Mouse (Mus musculus): ENCODE measurements around the gene Olfr1012. TPM values are rescaled to one million over a fixed set of nuclear protein-coding genes. Genes with fewer than 3 reads are reported as not detected.

The Olfr1012 gene
- not detected in 2 replicates for polyA plus RNA-seq (2014; fragmentation: Nextera tagmentation; extraction: Ambion mirVana)

- Histone ChIP-seq H3K4me2 (ENCODE audit: low read depth, low read length, severe bottlenecking) (no peak within 1 kb of the TSS), H3K9ac (ENCODE audit: low read length) (no peak within 1 kb of the TSS), H3K27ac (ENCODE audit: low read depth, low read length) (no peak within 1 kb of the TSS), H3K4me3 (ENCODE audit: low read depth, low read length) (no peak within 1 kb of the TSS), H3K27me3 (ENCODE audit: control insufficient read depth, insufficient read depth, low read length) (no peaks in the 10 kb centered on the region), H3K36me3 (ENCODE audit: control insufficient read depth, insufficient read depth, low read length) (no peaks in the 10 kb centered on the region), H3K9me3 (ENCODE audit: control insufficient read depth, low read length) (no peaks in the 10 kb centered on the region), H3K4me1 (replicated peaks; ENCODE audit: control insufficient read depth, insufficient read depth, low read length) (no peaks in the 10 kb centered on the region)
- ATAC-seq (replicated peaks; ENCODE audit: low FRiP score): no peak
- 89% methylated on average over 1 of the region's 1 CpGs for WGBS
- no peak for DNase-seq (ENCODE audit: low spot score)
Observed at GRCm38 (mm10) chr2:85762666-85763065, at the start of gene Olfr1012. TSS of gene Olfr1012 (minus strand) at chr2:85762766.

GRCm38 (mm10) chr2:85804501-85804900 is 41.9 kb upstream of the Olfr1012 start:
- no peak overlapping the region for H3K4me2 ChIP-seq (ENCODE audit: low read depth, low read length, severe bottlenecking)
- ATAC-seq (replicated peaks; ENCODE audit: low FRiP score) (no peak), DNase-seq (ENCODE audit: low spot score) (no peak)
- WGBS: 82% methylated on average over 4 of the region's 4 CpGs
- no peaks in the 10 kb centered on the region for H3K36me3 ChIP-seq (ENCODE audit: control insufficient read depth, insufficient read depth, low read length)
- no peak overlapping the region for H3K4me3 ChIP-seq (ENCODE audit: low read depth, low read length)
- H3K9ac ChIP-seq (ENCODE audit: low read length): no peak overlapping the region
- H3K27me3 ChIP-seq (ENCODE audit: control insufficient read depth, insufficient read depth, low read length): no peaks in the 10 kb centered on the region
- H3K27ac ChIP-seq (ENCODE audit: low read depth, low read length): no peak overlapping the region
- no peaks in the 10 kb centered on the region for H3K9me3 ChIP-seq (ENCODE audit: control insufficient read depth, low read length)
- H3K4me1 ChIP-seq (replicated peaks; ENCODE audit: control insufficient read depth, insufficient read depth, low read length): no peaks in the 10 kb centered on the region

- no peak for DNase-seq (ENCODE audit: low spot score)
- ATAC-seq (replicated peaks; ENCODE audit: low FRiP score): no peak
- no peak within 1 kb of the TSS for H3K4me2 ChIP-seq (ENCODE audit: low read depth, low read length, severe bottlenecking)
- no peaks in the 10 kb centered on the region for H3K36me3 ChIP-seq (ENCODE audit: control insufficient read depth, insufficient read depth, low read length)
- H3K27ac ChIP-seq (ENCODE audit: low read depth, low read length): no peak within 1 kb of the TSS
- no peak within 1 kb of the TSS for H3K4me3 ChIP-seq (ENCODE audit: low read depth, low read length)
- H3K9me3 ChIP-seq (ENCODE audit: control insufficient read depth, low read length): no peaks in the 10 kb centered on the region
- no peaks in the 10 kb centered on the region for H3K4me1 ChIP-seq (replicated peaks; ENCODE audit: control insufficient read depth, insufficient read depth, low read length)
- H3K9ac ChIP-seq (ENCODE audit: low read length): no peak within 1 kb of the TSS
- H3K27me3 ChIP-seq (ENCODE audit: control insufficient read depth, insufficient read depth, low read length): no peaks in the 10 kb centered on the region
- 94% methylated on average over 2 of the region's 2 CpGs for WGBS
Observed at GRCm38 (mm10) chr2:85802444-85802843, 39.9 kb upstream of the Olfr1012 start, which contains the start of gene Olfr1016. TSS of gene Olfr1016 (minus strand) at chr2:85802544.

GRCm38 (mm10) chr2:85792331-85792730 is 29.8 kb upstream of the Olfr1012 start:
- Histone ChIP-seq H3K4me3 (ENCODE audit: low read depth, low read length) (no peak overlapping the region), H3K4me1 (replicated peaks; ENCODE audit: control insufficient read depth, insufficient read depth, low read length) (no peaks in the 10 kb centered on the region), H3K27me3 (ENCODE audit: control insufficient read depth, insufficient read depth, low read length) (no peaks in the 10 kb centered on the region), H3K9me3 (ENCODE audit: control insufficient read depth, low read length) (no peaks in the 10 kb centered on the region), H3K36me3 (ENCODE audit: control insufficient read depth, insufficient read depth, low read length) (no peaks in the 10 kb centered on the region), H3K4me2 (ENCODE audit: low read depth, low read length, severe bottlenecking) (no peak overlapping the region), H3K9ac (ENCODE audit: low read length) (no peak overlapping the region), H3K27ac (ENCODE audit: low read depth, low read length) (no peak overlapping the region)
- ATAC-seq (replicated peaks; ENCODE audit: low FRiP score) (0 out of 2 replicates have a peak, but pooled peaks have one; percentile 44), DNase-seq (ENCODE audit: low spot score) (no peak)
- WGBS: 17% methylated on average over 2 of the region's 2 CpGs

- H3K27ac ChIP-seq (ENCODE audit: low read depth, low read length): no peak within 1 kb of the TSS
- H3K4me3 ChIP-seq (ENCODE audit: low read depth, low read length): no peak within 1 kb of the TSS
- no peaks in the 10 kb centered on the region for H3K9me3 ChIP-seq (ENCODE audit: control insufficient read depth, low read length)
- no peak for ATAC-seq (replicated peaks; ENCODE audit: low FRiP score)
- no peaks in the 10 kb centered on the region for H3K4me1 ChIP-seq (replicated peaks; ENCODE audit: control insufficient read depth, insufficient read depth, low read length)
- no peaks in the 10 kb centered on the region for H3K36me3 ChIP-seq (ENCODE audit: control insufficient read depth, insufficient read depth, low read length)
- no peaks in the 10 kb centered on the region for H3K27me3 ChIP-seq (ENCODE audit: control insufficient read depth, insufficient read depth, low read length)
- no peak within 1 kb of the TSS for H3K9ac ChIP-seq (ENCODE audit: low read length)
- DNase-seq (ENCODE audit: low spot score): no peak
- no peak within 1 kb of the TSS for H3K4me2 ChIP-seq (ENCODE audit: low read depth, low read length, severe bottlenecking)
Observed at GRCm38 (mm10) chr2:85781717-85782116, 19.2 kb upstream of the Olfr1012 start, which contains the start of gene Olfr1015. TSS of gene Olfr1015 (plus strand) at chr2:85782017.

- no peak for ATAC-seq (replicated peaks; ENCODE audit: low FRiP score)
Observed at GRCm38 (mm10) chr2:85772413-85772812, 9.8 kb upstream of the Olfr1012 start, which contains the start of gene Olfr1014. TSS of gene Olfr1014 (plus strand) at chr2:85772713.

GRCm38 (mm10) chr2:85766798-85767197 is 4.2 kb upstream of the Olfr1012 start, which contains the start of gene Olfr1013:
TSS of gene Olfr1013 (plus strand) at chr2:85767098.
- H3K4me3 ChIP-seq (ENCODE audit: low read depth, low read length): no peak within 1 kb of the TSS
- H3K4me2 ChIP-seq (ENCODE audit: low read depth, low read length, severe bottlenecking): no peak within 1 kb of the TSS
- H3K27me3 ChIP-seq (ENCODE audit: control insufficient read depth, insufficient read depth, low read length): no peaks in the 10 kb centered on the region
- H3K9ac ChIP-seq (ENCODE audit: low read length): no peak within 1 kb of the TSS
- no peak for ATAC-seq (replicated peaks; ENCODE audit: low FRiP score)
- H3K27ac ChIP-seq (ENCODE audit: low read depth, low read length): no peak within 1 kb of the TSS
- no peaks in the 10 kb centered on the region for H3K9me3 ChIP-seq (ENCODE audit: control insufficient read depth, low read length)
- DNase-seq (ENCODE audit: low spot score): no peak
- no peaks in the 10 kb centered on the region for H3K36me3 ChIP-seq (ENCODE audit: control insufficient read depth, insufficient read depth, low read length)
- H3K4me1 ChIP-seq (replicated peaks; ENCODE audit: control insufficient read depth, insufficient read depth, low read length): no peaks in the 10 kb centered on the region

More at GRCm38 (mm10) chr2:85772413-85772812, 9.8 kb upstream of the Olfr1012 start, which contains the start of gene Olfr1014:
- H3K9me3 ChIP-seq (ENCODE audit: control insufficient read depth, low read length): no peaks in the 10 kb centered on the region
- H3K27me3 ChIP-seq (ENCODE audit: control insufficient read depth, insufficient read depth, low read length): no peaks in the 10 kb centered on the region
- H3K4me2 ChIP-seq (ENCODE audit: low read depth, low read length, severe bottlenecking): no peak within 1 kb of the TSS
- no peaks in the 10 kb centered on the region for H3K4me1 ChIP-seq (replicated peaks; ENCODE audit: control insufficient read depth, insufficient read depth, low read length)
- H3K9ac ChIP-seq (ENCODE audit: low read length): no peak within 1 kb of the TSS
- DNase-seq (ENCODE audit: low spot score): no peak
- no peaks in the 10 kb centered on the region for H3K36me3 ChIP-seq (ENCODE audit: control insufficient read depth, insufficient read depth, low read length)
- H3K4me3 ChIP-seq (ENCODE audit: low read depth, low read length): no peak within 1 kb of the TSS
- H3K27ac ChIP-seq (ENCODE audit: low read depth, low read length): no peak within 1 kb of the TSS

GRCm38 (mm10) chr2:85753822-85754221 is 8.7 kb downstream of the Olfr1012 start:
- H3K9ac ChIP-seq (ENCODE audit: low read length): no peak overlapping the region
- H3K27me3 ChIP-seq (ENCODE audit: control insufficient read depth, insufficient read depth, low read length): no peaks in the 10 kb centered on the region
- no peak for ATAC-seq (replicated peaks; ENCODE audit: low FRiP score)
- H3K27ac ChIP-seq (ENCODE audit: low read depth, low read length): no peak overlapping the region
- DNase-seq (ENCODE audit: low spot score): no peak
- H3K4me1 ChIP-seq (replicated peaks; ENCODE audit: control insufficient read depth, insufficient read depth, low read length): no peaks in the 10 kb centered on the region
- H3K4me2 ChIP-seq (ENCODE audit: low read depth, low read length, severe bottlenecking): no peak overlapping the region
- WGBS: 68% methylated on average over 4 of the region's 4 CpGs
- H3K9me3 ChIP-seq (ENCODE audit: control insufficient read depth, low read length): no peaks in the 10 kb centered on the region
- H3K36me3 ChIP-seq (ENCODE audit: control insufficient read depth, insufficient read depth, low read length): no peaks in the 10 kb centered on the region
- no peak overlapping the region for H3K4me3 ChIP-seq (ENCODE audit: low read depth, low read length)

GRCm38 (mm10) chr2:85725793-85726192 is 36.8 kb downstream of the Olfr1012 start:
- Histone ChIP-seq H3K36me3 (ENCODE audit: control insufficient read depth, insufficient read depth, low read length) (no peaks in the 10 kb centered on the region), H3K4me2 (ENCODE audit: low read depth, low read length, severe bottlenecking) (no peak overlapping the region), H3K27me3 (ENCODE audit: control insufficient read depth, insufficient read depth, low read length) (no peaks in the 10 kb centered on the region), H3K9me3 (ENCODE audit: control insufficient read depth, low read length) (no peaks in the 10 kb centered on the region), H3K9ac (ENCODE audit: low read length) (no peak overlapping the region), H3K4me1 (replicated peaks; ENCODE audit: control insufficient read depth, insufficient read depth, low read length) (no peaks in the 10 kb centered on the region), H3K27ac (ENCODE audit: low read depth, low read length) (no peak overlapping the region), H3K4me3 (ENCODE audit: low read depth, low read length) (no peak overlapping the region)
- DNase-seq (ENCODE audit: low spot score) (no peak), ATAC-seq (replicated peaks; ENCODE audit: low FRiP score) (peak; percentile 69; the same call in 1 of the 2 replicates)
- 24% methylated on average over 3 of the region's 3 CpGs for WGBS

Measured in forebrain, embryonic 11.5 days (tissue).